Mouse (Mus musculus) testis, postnatal 14 days (tissue): ENCODE measurements around the gene Smyd3.

Experiments used
- DNase-seq: peaks from one replicate; pipeline ENCODE4 v3.0.0; 2021; ENCODE audit warnings: low spot score

Smyd3 gene

DNA sequence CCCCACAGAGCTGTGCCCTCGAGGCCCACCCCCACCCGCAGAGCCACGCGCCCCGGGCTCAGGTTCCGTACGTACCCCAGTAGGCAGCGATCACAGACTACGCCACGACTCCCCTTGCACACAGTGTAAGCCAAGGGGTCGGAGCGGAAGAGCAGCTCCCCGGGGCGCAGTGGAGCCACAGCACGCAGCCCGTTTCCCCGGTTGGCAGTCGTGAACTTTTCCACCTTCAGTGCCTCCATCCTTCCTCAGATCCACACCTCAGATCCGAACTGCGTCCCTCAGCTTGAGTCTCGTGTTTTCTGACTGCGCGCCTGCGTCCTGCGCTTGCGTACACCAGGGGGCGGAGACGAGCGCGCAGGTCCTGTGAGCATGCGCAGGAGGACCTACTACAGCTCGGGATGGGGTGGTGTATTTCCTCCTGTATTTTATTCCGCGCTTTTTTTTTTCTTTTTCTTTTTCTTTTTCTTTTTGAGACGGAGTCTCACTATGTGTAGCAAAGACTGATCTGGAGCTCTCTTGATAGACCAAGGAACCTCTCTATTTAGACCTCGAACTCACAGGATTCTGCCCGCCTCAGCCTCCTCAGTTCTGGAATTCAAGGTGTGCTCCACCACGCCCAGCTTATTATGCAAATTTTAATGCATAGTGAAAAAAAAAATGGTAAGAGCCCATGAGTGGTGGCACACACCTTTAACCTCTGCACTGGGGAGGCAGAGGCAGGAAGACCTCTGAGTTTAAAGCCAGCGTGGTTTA lies at the start of gene Smyd3:
Smyd3 (minus strand) TSS at position 329 of the 753 bp plus-strand sequence.
- peak; percentile 88 for DNase-seq

DNA sequence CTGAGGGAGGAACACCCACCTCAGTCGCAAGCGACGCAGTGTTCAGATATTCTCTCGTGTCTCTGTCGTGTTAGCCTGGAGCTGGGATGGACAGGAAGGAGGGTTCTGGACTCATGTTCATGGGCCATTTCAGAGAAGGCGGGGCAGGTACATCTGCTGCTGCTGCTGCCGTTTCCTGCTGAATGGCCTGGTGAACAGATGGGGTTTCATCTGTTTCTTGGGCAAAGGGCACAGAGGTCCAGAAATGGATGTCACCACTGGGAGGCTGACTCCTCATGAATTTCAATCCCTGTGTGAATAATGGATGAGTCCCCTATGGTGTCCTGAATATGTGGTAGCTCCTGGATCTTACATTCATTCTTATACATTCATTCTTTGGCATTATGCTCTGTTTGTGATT lies 49.7 kb upstream of the Smyd3 start:
- DNase-seq = no peak

DNA sequence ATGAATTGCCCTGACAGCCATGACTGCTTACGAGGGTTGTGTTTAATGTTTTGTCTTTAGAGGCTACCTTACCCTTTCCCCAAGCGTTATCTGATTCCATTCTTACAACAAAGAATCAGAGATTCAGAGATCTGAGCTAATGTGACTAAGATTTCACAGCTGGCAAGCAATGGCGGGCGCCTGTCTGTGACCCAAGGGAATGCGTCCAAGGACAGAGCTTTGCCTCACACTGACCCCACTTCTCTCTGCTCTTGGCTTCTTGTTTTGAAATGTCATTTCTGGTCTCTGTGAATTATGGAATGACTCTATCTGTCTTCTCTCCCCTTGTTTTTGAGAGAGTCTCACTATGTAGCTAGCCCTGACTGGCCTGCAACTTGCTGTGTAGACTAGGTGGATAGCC lies 46.1 kb upstream of the Smyd3 start:
- DNase-seq = no peak

DNA sequence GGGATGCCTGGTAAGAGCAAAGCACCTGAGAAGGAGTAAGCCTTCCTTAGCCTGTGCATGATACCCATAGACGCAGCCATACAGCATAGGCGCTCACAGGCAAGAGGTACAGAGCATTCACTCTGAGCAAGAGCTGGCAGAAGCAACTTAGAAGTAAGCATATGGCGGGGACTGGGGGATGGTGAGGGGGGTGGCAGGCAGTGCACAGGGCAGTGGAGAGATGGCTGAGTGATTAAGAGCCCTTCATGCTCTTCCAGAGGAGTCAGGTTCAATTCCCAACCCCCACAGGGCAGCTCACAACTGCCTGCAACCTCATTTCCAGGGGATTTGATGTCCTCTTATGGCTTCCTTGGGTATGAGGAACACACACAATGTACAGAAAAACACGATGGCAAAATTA lies 45.4 kb upstream of the Smyd3 start:
- DNase-seq = no peak

DNA sequence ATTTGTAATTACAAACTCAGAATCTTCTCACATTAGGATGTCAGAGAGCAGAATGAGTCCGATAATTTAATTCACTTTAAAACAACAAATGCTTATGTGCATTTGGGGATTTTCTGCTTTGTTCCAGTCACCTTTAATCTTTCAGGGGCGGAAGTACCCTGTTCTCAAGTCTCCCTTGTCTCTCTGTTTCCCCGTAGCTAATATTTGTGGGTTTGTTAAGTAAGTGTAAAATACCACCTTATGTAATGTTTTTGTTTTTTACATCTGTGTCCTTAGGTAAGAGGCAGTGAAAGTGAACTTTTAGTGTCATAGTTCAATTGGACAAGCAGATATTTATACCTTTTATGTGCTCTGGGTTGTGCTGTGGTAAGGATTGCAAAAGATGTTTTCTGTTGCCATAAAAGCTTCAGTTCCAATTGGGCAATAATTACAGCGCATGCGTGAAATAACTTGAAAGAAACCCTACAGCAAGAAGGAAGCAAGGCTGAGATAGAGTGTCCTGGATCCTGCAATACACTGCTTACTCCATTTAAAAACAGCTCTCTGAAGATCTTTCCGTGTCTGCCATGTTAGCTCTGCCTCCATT lies 43.1 kb upstream of the Smyd3 start:
- no peak for DNase-seq

DNA sequence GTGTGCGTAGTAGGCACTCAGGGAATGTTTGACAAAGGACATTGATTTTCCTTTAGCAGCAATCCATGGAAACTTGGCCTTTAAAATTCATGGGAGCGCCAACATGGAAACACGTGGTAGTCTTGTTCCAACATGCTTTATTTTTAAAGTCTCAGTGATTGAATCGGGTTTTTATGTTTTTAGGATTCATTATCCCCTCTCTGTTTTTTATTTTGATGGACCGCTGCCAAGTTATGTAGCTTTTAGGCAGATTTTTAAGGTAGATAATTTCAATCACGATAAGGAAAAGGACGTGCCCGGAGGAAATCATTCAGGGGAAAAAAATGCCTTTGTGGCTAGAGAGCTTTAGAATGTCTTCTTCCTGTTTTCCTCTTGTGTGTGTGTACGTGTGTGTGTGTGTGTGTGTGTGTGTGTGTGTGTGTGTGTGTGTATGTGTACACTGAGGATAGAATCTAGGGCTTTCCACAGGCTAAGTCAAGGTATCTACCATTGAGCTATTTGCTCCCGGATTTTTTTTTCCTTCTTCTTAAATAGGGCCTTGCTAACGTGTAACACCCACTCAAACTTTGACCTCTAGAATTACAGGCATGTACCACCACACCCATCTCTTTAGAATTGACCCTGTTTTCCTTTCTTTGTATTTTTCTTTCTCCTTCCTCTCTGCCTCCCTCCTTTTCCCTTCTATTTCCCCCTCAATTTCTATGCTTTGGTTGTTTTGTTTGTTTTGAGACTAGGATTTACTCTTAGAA lies 41.8 kb upstream of the Smyd3 start:
- DNase-seq = no peak

DNA sequence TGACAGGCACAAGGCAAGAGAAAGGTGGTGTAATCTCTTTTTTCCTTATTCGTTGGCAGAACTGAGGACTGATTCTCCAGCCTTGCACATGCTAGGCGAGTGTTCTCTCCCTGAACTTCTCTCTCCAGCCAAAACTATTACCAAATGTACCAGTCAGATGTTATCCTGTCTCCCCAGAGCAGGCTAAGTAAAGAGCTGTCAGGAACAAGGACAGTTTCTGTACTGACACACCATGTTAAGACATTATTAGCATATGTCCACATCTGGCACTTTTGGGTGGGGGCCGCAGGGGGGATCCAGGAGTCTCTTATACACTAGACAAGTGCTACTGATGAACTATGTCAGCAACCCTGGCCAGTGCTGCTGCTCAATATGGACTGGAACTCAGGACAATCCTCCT lies 39.1 kb upstream of the Smyd3 start:
- DNase-seq = no peak

DNA sequence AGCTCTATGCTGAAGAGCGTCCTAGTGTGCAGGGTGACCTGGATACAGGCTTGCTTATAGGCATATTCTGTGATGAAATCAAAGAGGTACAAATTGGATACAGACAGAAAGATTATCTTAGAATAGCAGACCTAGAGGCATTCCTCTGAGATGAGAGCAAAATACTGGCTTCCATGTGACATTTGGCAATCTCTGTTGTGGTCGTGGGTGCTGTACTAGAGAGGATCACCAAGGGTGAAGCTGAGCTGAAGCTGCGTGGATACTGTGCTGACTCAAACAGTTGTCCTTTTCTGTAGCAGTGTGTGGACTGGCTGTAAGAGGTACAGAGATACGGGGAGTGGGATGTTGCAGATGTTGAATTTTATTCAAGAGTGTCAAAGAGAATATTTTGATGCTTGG lies 36.1 kb upstream of the Smyd3 start:
- no peak for DNase-seq

DNA sequence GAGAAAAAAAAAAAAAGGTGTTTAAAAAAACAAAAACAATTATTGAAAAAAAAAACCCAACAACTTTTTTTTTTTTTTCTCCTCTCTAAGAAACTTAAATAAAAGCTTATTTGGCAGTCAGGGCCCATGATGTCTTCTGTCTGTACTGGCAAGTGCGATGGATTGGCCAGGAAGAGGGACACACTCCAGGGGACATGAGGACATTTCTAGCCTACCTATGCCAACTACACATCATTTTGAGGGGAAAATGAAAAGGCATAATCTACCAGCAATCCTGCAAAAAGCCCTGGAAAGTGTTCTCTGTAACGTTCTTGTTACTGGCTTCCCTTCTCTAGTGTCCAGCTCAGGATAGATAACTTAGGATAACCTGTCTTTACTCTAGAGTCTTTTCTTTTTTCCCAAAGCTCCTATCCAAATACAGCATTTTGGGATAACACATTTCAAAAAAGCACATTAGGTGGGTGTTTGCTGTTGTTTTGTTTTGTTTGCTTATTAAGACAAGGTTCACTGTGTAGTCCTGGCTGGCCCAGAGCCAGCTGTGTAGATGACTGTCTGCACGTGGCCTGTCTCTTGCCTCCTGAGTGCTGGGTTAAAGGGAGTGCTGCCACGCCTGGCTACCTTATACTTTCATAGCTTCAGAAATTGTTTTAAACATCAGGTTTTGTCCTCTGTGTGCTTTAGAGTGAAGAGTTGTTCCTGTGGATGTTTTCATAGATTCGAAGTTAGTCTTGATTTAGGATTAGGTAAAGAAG lies 35.5 kb upstream of the Smyd3 start:
- DNase-seq = no peak

DNA sequence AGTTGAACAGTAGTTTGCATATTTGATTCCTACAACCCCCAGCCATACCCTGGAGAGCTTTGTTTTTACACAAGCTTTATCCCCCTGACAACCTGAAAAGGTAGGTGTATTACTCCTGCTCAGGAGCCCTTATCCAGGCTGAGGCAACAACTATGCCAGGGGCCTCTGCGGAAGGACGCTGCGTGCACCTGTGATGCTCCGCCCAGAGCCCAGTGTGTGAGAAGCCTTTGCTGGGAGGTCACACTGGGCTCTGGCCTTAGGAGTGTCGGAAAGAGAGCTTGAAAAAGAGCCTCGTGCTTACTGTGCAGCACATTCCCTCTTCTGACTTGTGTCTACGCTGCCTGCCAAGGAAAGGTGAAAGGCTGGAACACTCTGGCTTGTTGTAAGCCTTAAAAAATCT lies 34.9 kb upstream of the Smyd3 start:
- DNase-seq = peak; percentile 46

DNA sequence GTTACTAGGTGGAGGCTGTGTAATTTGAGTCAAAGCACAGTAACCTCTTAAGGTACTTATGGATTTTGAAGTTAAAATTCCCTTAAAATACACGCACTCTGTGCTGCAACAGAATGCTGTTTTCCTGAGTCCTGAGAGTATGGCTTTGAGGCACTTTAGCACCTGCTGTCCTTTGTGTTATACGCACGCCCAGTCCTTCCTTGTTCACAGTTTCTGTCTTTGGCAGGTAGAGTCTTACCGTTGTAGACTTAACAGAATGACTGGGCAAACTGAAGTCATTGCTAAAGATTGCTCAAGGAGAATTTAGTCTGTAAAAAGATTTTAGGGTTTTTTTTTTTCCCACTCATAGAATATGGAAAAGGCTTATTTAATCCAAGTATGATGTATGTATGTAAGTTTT lies 34.1 kb upstream of the Smyd3 start:
- DNase-seq = no peak

DNA sequence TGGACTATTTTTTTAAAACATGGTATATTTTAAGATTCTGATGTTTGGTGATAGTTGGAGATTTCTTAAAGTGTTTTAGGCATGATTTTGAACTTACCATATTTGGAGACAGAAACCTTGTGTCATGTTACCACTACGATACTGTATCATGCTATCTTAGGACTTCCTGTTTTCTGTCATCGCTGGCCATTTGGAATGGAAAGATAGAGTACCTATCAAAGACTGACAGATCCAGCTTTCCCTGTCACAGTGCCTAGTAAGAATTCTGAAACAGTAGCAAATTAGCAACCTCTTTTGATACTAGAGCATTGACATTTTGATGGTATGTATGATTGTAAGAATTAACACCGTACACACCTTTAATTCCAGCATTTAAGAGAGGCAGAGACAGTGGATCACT lies 33.5 kb upstream of the Smyd3 start:
- no peak for DNase-seq

DNA sequence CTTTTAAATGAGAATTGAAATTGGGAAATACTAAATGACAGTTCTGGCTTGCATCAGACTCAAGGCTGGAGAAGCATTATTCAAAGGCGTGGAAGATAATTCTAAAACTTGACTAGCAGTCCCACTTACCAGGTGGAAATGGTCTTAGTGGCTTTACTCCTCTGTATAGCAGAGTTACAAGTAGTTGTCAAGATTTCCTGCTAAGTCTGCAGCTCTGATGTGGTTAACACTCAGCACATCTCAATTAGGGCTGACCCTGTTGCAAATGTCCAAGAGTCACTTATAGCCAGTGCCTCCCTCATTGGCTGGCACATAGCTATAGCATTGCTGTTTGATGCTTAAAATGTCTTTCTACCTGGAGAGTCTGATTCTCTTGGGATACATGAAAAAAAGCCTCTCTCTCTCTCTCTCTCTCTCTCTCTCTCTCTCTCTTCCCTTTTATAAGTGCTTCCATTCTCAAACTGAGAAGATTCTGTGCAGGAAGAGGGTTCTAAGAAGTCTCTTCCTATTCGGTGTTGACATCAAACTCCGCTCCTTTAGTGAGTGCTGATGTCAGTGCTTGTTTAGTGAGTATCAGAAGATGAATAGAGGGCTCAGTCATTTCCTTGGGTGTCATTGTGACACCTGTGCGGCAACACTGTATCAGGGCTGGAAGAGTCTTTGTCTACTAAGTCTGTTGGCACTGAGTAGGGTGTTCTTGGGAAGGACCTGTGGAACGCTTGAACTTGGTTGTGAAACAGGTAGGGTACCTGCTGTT lies 31.3 kb upstream of the Smyd3 start:
- DNase-seq = no peak

DNA sequence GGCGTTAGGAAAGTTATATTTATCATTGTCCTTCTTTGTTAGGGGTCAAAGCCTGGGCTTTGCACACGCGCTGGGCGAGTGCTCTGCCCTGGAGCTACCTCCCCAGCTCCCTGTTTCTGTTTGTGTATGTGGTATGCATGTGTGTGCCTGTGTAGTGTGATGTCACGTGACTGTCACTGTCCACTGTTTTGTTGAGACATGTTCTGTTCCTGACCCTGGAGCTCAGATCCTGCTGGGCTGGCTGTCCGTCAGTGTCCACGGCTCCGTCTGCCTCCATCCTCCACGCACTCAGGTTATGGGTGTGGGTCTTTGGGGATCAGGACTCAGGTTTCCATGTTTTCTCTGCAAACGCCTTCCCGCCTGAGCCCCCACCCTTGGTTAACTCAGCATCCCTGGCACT lies 30.4 kb upstream of the Smyd3 start:
- no peak for DNase-seq

DNA sequence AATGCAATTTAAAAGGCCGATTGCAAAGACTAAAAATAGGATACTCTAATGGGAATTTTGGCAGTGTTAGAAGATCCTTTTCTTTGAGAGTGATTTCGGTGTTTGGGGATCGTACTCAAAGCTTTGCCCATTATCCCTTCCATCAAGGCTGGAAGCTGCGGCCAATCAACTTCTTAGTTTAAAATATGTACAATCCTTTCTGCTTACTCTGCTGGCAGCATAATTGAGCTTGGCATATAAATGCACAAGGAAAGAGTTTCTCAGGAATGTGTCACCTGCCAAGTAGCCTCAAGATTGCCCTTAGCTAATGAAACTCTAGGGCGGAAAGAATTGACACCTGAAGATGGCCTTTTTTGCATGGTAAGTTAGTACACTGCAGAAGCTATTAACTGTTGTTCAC lies 29.3 kb upstream of the Smyd3 start:
- no peak for DNase-seq

DNA sequence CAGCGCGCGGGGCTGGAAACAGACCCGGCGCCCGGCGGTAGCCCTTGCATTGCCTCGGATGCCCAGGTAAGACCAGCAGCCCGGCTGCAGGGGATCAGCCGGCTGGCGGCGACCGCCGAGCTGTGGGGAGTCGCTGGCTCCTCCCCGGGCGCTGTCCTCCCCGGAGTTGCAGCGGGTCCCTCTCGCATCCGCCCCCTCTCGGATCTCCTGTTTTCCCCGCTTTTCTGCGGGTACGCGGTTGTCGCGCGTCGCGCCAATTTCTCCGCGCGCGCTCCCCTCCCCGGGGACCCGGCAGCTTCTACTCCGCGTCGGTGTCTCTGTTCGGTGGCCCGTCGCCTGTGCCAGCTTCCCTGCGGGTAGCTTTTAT lies 28.7 kb upstream of the Smyd3 start:
- no peak for DNase-seq

DNA sequence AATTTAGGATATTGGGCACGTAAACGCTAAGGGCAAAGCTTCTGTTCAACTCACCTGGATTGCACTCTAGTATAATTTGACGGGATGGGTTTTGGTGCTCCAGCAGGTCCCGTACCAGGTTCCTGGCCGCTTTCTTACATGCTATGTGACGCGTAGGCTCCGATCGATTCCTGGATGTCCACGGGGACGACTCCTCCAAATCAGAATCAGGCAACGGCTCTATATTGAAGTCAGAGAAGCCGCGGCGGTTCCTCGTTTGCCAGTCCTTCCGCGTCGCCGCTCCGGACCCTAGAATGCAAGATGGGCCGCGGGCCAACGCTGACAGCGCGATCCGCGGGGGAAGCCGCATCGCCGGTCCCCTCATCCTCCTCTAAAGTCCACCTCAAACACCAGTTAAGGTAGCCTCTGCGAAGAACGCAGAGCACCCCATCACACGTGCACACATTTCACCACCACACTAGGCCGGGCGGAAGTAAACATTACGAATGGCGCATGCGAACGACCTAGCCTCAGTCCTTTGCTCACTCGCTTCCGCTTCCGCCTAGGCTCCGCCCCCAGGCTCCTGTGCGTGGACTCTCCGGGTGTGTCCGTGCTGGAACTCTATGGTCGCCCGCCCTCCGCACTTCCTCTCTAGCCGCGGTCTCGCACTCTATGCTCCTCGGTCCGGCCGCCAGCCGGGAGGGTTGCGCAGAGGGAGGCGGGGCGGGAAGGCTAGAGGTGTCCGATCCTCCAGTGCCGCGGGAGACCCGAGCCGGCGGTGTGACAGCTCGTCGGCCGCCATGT lies 28.1 kb upstream of the Smyd3 start, which contains the start of the genes Tfb2m and Cnst:
Tfb2m (minus strand) TSS at position 500 of the 783 bp plus-strand sequence.
Cnst (plus strand) TSS at position 603 of the 783 bp plus-strand sequence.
- peak; percentile 98 for DNase-seq

DNA sequence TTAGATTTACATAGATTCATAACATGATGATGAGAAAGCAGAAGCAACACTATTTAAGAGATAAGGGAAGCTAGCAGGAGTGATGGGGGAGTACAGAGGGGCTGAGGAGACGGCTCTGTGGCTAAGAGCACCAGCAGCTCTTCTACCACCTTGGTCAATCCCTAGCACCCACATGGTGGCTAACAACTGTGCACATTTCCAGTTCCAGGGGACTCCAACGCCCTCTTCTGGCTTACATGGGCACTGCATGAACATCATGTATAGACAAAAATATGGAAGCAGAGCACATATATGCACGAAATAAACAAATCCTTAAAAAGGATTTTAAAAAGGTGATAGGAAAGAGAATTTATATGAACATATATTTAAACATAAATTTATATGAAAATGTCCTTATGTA lies 23.7 kb upstream of the Smyd3 start:
- DNase-seq = no peak

DNA sequence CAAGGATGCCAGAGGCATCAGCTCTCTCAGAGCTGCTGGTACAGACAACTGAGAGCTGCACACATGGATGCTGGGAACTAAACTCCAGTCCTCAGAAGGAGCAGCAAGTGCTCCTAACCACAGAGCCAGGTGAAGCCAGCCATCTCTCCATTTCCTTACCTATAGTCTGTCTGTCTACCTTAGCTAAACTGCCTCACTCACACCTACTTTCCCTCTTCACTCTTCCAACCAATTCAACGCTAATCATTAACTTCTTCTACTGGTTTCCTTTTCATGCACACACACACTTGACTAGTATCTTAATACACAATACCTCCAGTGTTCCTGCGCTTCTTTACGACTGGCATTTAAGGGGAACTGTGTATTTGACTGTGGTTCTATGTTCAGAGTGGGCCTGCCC lies 22.0 kb upstream of the Smyd3 start:
- DNase-seq = no peak

DNA sequence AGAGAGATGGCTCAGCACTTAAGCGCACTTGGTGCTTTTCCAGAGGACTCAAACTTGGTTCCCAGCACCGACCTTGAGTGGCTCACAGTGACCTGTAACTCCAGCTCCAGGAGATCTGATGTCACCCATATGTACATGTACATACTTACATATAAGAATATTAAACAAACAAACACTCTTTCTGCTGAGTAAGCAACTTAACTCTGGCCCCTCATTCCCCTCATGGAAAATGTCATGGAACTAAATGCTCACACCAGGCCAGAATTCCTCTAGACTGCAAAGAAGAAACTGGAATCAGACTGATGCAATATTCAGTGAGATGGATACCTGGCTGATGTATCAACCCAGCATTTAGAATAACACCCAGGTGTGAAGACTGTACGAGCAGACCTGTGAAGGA lies 21.2 kb upstream of the Smyd3 start:
- DNase-seq = no peak

DNA sequence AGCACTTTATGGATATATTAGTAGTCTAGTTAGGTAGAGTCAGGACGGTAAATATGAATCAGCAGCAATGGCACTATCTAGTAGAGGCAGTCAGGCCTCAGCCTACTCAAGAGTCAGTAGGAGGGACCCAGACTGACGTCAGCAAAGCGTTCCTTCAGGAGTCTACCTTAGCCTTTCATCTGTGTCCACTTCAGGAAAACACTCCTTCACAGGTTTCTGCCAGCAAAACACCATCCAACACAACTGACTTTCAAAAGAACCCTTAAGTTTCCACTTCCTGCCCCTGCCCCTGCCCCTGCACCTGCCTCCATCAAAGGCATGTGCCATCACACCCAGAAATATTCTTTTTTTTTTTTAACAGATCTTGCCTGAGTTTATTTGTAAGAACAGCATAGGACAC lies 2.1 kb upstream of the Smyd3 start:
- DNase-seq = no peak
